Mouse (Mus musculus) skeletal muscle tissue, postnatal 0 days (tissue): ENCODE measurements around the gene Fosl2. TPM values are rescaled to one million over a fixed set of nuclear protein-coding genes. Genes with fewer than 3 reads are reported as not detected.

Source experiments
- polyA plus RNA-seq: library from polyadenylated mRNA; unstranded; fragments of >200 nt; fragmentation: Nextera tagmentation; extraction: Ambion mirVana; gene quantifications from 2 replicates; pipeline ENCODE4 v1.2.1, GENCODE M21; 2015

Fosl2 gene
- polyA plus RNA-seq = 2.1 and 2.6 TPM in 2 replicates

GRCm38 (mm10) chr5:32135336-32136206 lies at the start of gene Fosl2:
Gene Fosl2, plus strand, starts transcription at chr5:32135801.

Other genes starting within 250 kb of the Fosl2 start
- gene Plb1, start 96.9 kb downstream of the Fosl2 start, polyA plus RNA-seq = 2.6 and 3.4 TPM in 2 replicates